In the genomic region with DNA sequence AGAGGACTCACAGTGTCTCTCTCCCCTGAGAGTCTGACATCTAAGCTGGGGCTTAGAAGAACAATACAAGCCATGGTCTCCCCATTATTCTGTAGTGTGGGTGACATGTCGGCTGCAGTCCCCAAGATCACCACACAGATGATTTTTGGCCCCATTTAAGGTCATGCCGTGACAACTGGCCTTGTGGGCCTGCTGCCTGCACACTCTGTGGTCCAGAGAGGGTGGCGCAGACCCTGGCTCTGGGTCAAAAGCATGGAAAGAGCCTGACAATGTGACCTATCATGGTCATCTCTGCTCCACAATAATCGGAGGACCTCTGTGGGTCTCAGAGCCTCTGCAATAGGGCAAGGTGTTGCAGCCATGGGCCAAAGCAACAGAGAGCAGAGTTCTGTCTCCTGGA, we compare ENCODE assay signal across 21 mouse cellular contexts. TPM values are rescaled to one million over a fixed set of nuclear protein-coding genes. Genes with fewer than 3 reads are reported as not detected.
A peak's percentile ranks its signal among the peaks of the same experiment; 100 is the strongest.
DNase-seq lines count a peak whose midpoint lies in the region; ATAC-seq and TF ChIP-seq lines count a peak whose summit lies in the region.
"Had no signal": no experiment of that assay in that cellular context is flagged by ENCODE, and none has a peak within 500 bp of the region (broad histone marks: within the 10 kb centered on the region; RNA-seq: fewer than 3 reads in every experiment).

No protein-coding gene starts in this region.

- H3K27me3 ChIP-seq in heart, embryonic 16.5 days (ENCODE audit: control insufficient read depth, insufficient read depth, low read length) = no peaks in the 10 kb centered on the region
- no peaks in the 10 kb centered on the region for H3K27me3 ChIP-seq in lung, embryonic 16.5 days (ENCODE audit: control insufficient read depth, insufficient read depth, low read depth, low read length)
- H3K27me3 ChIP-seq in lung, postnatal 0 days (replicated peaks; ENCODE audit: insufficient read depth, low read length) = no peaks in the 10 kb centered on the region
- H3K27me3 ChIP-seq: embryonic facial prominence, embryonic 13.5 days; forebrain, embryonic 12.5 days; hindbrain, embryonic 15.5 days had no signal

- no peak for DNase-seq in heart, adult 9 months (ENCODE audit: low spot score in 2 of 2)
- no peak for DNase-seq in lung, postnatal 0 days (ENCODE audit: low spot score)
- DNase-seq in adrenal gland, postnatal 36 days = peak; percentile 43 to 62
- DNase-seq in retina, embryonic 14.5 days (ENCODE audit: low spot score) = no peak
- DNase-seq: cerebellum, adult 11-12 months; cerebellum, adult 9-10 months; cerebellum, postnatal 25 days; gastrocnemius, postnatal 10 days; heart, adult 18-20 months; heart, postnatal 10 days; heart, postnatal 4 days; kidney, adult 8-10 months had no signal

- H3K4me3 ChIP-seq in heart, embryonic 16.5 days (ENCODE audit: low read length) = no peak overlapping the region
- no peak overlapping the region for H3K4me3 ChIP-seq in lung, embryonic 16.5 days (ENCODE audit: low read length)
- no peak overlapping the region for H3K4me3 ChIP-seq in lung, postnatal 0 days (ENCODE audit: low read depth, low read length)
- H3K4me3 ChIP-seq: embryonic facial prominence, embryonic 13.5 days; forebrain, embryonic 12.5 days; hindbrain, embryonic 15.5 days had no signal

- H3K9ac ChIP-seq in heart, embryonic 16.5 days (ENCODE audit: low read length) = no peak overlapping the region
- H3K9ac ChIP-seq in lung, embryonic 16.5 days (ENCODE audit: low read length) = no peak overlapping the region
- H3K9ac ChIP-seq in lung, postnatal 0 days (replicated peaks; ENCODE audit: low read depth) = no peak overlapping the region
- H3K9ac ChIP-seq: embryonic facial prominence, embryonic 13.5 days; forebrain, embryonic 12.5 days; hindbrain, embryonic 15.5 days had no signal

- 0 out of 2 replicates have a peak, but pooled peaks have one; percentile 4 for ATAC-seq in heart, embryonic 16.5 days (replicated peaks; ENCODE audit: extremely low read depth, insufficient read depth, low FRiP score)
- 0 out of 2 replicates have a peak, but pooled peaks have one; percentile 5 for ATAC-seq in lung, embryonic 16.5 days (ENCODE audit: low read depth)
- no peak for ATAC-seq in lung, postnatal 0 days
- ATAC-seq in cerebellum, adult (ENCODE audit: insufficient number of reproducible peaks, low FRiP score, low TSS enrichment) = no peak
- ATAC-seq: forebrain, embryonic 16.5 days; inflammation-experienced regulatory T-cells, adult 6 months had no signal

- no peaks in the 10 kb centered on the region for H3K9me3 ChIP-seq in heart, embryonic 16.5 days (replicated peaks; ENCODE audit: control insufficient read depth, low read length)
- no peaks in the 10 kb centered on the region for H3K9me3 ChIP-seq in lung, embryonic 16.5 days (ENCODE audit: control insufficient read depth, low read length)
- no peaks in the 10 kb centered on the region for H3K9me3 ChIP-seq in lung, postnatal 0 days (ENCODE audit: low read length)
- H3K9me3 ChIP-seq: embryonic facial prominence, embryonic 13.5 days; forebrain, embryonic 12.5 days; hindbrain, embryonic 15.5 days had no signal

- H3K27ac ChIP-seq in heart, embryonic 16.5 days (ENCODE audit: low read length) = no peak overlapping the region
- H3K27ac ChIP-seq in lung, embryonic 16.5 days (ENCODE audit: low read length) = no peak overlapping the region
- H3K27ac ChIP-seq in lung, postnatal 0 days (ENCODE audit: low read length) = no peak overlapping the region
- H3K27ac ChIP-seq: embryonic facial prominence, embryonic 13.5 days; forebrain, embryonic 12.5 days; hindbrain, embryonic 15.5 days had no signal

- TF ChIP-seq EP300 in lung, postnatal 0 days (IDR thresholded peaks at IDR 0.05) = no peak

- no peaks in the 10 kb centered on the region for H3K4me1 ChIP-seq in heart, embryonic 16.5 days (ENCODE audit: control insufficient read depth, insufficient read depth, low read length)
- no peaks in the 10 kb centered on the region for H3K4me1 ChIP-seq in lung, embryonic 16.5 days (replicated peaks; ENCODE audit: control insufficient read depth, insufficient read depth, low read length)
- no peaks in the 10 kb centered on the region for H3K4me1 ChIP-seq in lung, postnatal 0 days (ENCODE audit: insufficient read depth, low read depth, low read length)
- H3K4me1 ChIP-seq: embryonic facial prominence, embryonic 13.5 days; hindbrain, embryonic 15.5 days had no signal

- H3K36me3 ChIP-seq in heart, embryonic 16.5 days (ENCODE audit: control insufficient read depth, insufficient read depth) = no peaks in the 10 kb centered on the region
- H3K36me3 ChIP-seq in lung, embryonic 16.5 days (ENCODE audit: control insufficient read depth, insufficient read depth, low read length) = no peaks in the 10 kb centered on the region
- no peaks in the 10 kb centered on the region for H3K36me3 ChIP-seq in lung, postnatal 0 days (ENCODE audit: insufficient read depth, low read length)
- H3K36me3 ChIP-seq: embryonic facial prominence, embryonic 13.5 days; forebrain, embryonic 12.5 days; hindbrain, embryonic 15.5 days had no signal

- no peak for TF ChIP-seq CTCF in lung, postnatal 0 days (IDR thresholded peaks at IDR 0.05)

- no peak overlapping the region for H3K4me2 ChIP-seq in heart, embryonic 16.5 days (ENCODE audit: low read depth, low read length)
- H3K4me2 ChIP-seq in lung, embryonic 16.5 days (ENCODE audit: low read depth, low read length) = no peak overlapping the region
- no peak overlapping the region for H3K4me2 ChIP-seq in lung, postnatal 0 days (replicated peaks; ENCODE audit: low read depth, low read length)
- H3K4me2 ChIP-seq: embryonic facial prominence, embryonic 13.5 days; forebrain, embryonic 12.5 days; heart, embryonic 11.5 days; hindbrain, embryonic 15.5 days had no signal

- 83% methylated on average over 4 of the region's 4 CpGs for WGBS in heart, embryonic 16.5 days
- WGBS in lung, embryonic 16.5 days = 76% methylated on average over 4 of the region's 4 CpGs
- 86% methylated on average over 4 of the region's 4 CpGs for WGBS in lung, postnatal 0 days

RNA-seq across cellular contexts. Expression of a gene that starts 11.8 kb away (rescaled TPM):
- polyA plus RNA-seq in heart, embryonic 16.5 days (2015; fragmentation: Nextera tagmentation; extraction: Ambion mirVana) = 0.43 and 0.44 TPM in 2 replicates
- 0.47 and 0.48 TPM in 2 replicates for polyA plus RNA-seq in lung, embryonic 16.5 days (2015; fragmentation: Nextera tagmentation; extraction: Ambion mirVana)
- 0.84 and 0.95 TPM in 2 replicates for polyA plus RNA-seq in lung, postnatal 0 days (2015; fragmentation: Nextera tagmentation; extraction: Ambion mirVana)
- total RNA-seq in adrenal gland, postnatal 36 days (2021) = under 1 TPM; 0.36 to 0.93 TPM

RNA-seq across cellular contexts. Expression of a gene that starts 31.8 kb away (rescaled TPM):
- polyA plus RNA-seq in heart, embryonic 16.5 days (2015; fragmentation: Nextera tagmentation; extraction: Ambion mirVana) = 1.4 and 2.3 TPM in 2 replicates
- 3.0 and 6.5 TPM in 2 replicates for polyA plus RNA-seq in lung, embryonic 16.5 days (2015; fragmentation: Nextera tagmentation; extraction: Ambion mirVana)
- 7.8 and 8.7 TPM in 2 replicates for polyA plus RNA-seq in lung, postnatal 0 days (2015; fragmentation: Nextera tagmentation; extraction: Ambion mirVana)
- 1 to 10 TPM; 2.7 to 5.9 TPM for total RNA-seq in adrenal gland, postnatal 36 days (2021)

RNA-seq across cellular contexts. Expression of a gene that starts 49.1 kb away (rescaled TPM):
- 4.9 and 5.3 TPM in 2 replicates for polyA plus RNA-seq in heart, embryonic 16.5 days (2015; fragmentation: Nextera tagmentation; extraction: Ambion mirVana)
- 4.6 and 5.7 TPM in 2 replicates for polyA plus RNA-seq in lung, embryonic 16.5 days (2015; fragmentation: Nextera tagmentation; extraction: Ambion mirVana)
- 12.6 and 13.4 TPM in 2 replicates for polyA plus RNA-seq in lung, postnatal 0 days (2015; fragmentation: Nextera tagmentation; extraction: Ambion mirVana)
- total RNA-seq in adrenal gland, postnatal 36 days (2021) = 1 to 10 TPM; 1.9 to 2.3 TPM

Comparison
In these comparisons a context has a peak if more than half of its experiments do, and no peak if none do; other contexts are left out.
1. ATAC-seq: peak in heart, embryonic 16.5 days (single experiment) and lung, embryonic 16.5 days (single experiment); none in lung, postnatal 0 days (single experiment) and cerebellum, adult (single experiment).
2. DNase-seq: peak in adrenal gland, postnatal 36 days (2 of 2); none in heart, adult 9 months (0 of 2), lung, postnatal 0 days (single experiment) and retina, embryonic 14.5 days (single experiment).